Mouse (Mus musculus): ENCODE results near the gene Ugt1a9.

Ugt1a9 gene

DNA sequence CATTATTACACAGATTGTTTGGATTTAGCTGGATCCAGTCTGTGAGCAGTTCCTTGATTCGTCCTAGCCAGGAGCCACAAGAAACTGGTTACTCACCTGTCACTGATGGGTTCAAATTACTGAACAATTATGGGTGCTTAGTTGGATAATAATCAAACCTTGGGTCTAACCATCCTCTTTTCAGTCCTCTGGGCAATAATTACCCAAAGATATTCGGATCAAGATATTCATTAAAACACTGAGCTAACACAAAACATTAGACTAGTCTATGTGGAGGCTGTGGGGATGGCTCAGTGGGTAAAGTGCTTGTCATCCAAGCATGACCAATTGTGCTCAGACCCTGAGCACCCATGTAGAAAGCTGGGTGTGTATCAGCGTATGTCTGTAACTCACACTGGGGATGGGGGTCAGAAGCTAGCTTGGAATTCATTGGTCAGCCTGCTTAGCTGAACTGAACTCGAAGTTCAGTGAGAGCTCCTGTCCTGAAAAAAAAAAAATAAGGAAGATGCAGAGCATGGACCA, 165.4 kb downstream of the Ugt1a9 start:
- DNase-seq (ENCODE audit: low spot score) = no peak

GRCm38 (mm10) chr1:88237311-88237710, 166.7 kb downstream of the Ugt1a9 start:
- DNase-seq (ENCODE audit: low spot score) = no peak

DNA sequence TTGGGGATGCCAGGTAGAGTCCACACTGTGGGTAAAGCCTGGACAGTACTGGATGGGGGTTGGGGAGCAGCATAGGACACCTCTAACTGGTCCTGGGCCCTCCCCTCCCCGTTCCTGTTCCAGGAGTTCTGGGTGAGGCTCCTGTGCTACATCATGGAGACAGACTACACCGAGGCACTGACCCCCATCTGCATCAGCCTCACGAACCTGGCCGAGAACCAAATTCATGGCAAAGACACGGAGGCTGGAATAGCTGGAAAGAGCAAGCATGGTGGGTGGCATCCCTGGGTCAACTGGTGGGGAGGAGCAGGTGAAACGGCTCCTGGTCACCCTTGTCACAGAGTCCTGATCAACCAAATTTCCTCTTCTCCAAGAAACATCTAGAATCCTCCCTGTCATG, 168.2 kb downstream of the Ugt1a9 start:
- no peak for DNase-seq (ENCODE audit: low spot score)

DNA sequence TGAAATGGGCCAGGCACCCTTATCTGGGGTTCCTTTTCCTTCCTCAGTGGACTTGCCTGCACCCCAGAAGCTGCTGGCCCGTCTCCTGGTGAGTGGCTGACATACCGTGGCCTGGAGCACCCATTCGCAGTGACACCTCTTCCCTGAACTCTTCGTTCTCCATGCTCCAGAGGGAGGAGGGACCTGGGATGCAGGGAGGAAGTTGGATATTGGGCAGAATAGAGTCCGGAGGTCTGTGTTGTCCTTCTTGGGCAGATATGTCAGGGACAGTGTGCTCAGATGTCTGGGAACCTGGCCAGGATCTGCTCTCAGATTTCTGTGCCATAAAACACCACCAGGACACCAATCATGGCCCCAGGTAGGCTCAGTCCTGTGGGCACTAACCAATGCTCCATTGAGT, 169.5 kb downstream of the Ugt1a9 start:
- DNase-seq (ENCODE audit: low spot score) = no peak

- no peak for DNase-seq (ENCODE audit: low spot score)
These were observed 170.0 kb downstream of the Ugt1a9 start for GRCm38 (mm10) chr1:88240579-88240978.

- no peak for DNase-seq (ENCODE audit: low spot score)
These were observed 173.3 kb downstream of the Ugt1a9 start for GRCm38 (mm10) chr1:88243861-88244260.

- DNase-seq (ENCODE audit: low spot score) = no peak
These were observed 175.3 kb downstream of the Ugt1a9 start for GRCm38 (mm10) chr1:88245881-88246280.

- DNase-seq (ENCODE audit: low spot score) = no peak
These were observed 175.8 kb downstream of the Ugt1a9 start for GRCm38 (mm10) chr1:88246386-88246785.

DNA sequence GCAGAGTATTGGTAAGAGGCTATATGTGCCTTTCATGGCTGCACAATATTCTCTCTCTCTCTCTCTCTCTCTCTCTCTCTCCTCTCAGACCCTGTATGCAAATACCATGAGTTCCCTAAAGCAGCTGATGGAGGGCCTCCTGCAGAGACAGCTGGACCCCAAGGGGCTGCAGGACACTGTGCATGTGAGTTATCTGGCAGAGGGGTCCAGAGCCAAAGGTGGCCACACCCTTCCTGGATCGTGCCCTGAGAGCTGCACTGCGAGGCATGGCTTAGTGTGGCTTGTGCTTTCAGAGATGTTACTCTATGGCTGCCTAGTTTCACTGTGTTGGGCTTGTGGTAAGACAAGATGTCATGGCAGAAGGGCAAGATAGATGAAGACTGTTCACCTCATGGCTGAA, 177.1 kb downstream of the Ugt1a9 start:
- no peak for DNase-seq (ENCODE audit: low spot score)

- DNase-seq (ENCODE audit: low spot score) = no peak
These were observed 178.1 kb downstream of the Ugt1a9 start for GRCm38 (mm10) chr1:88248658-88249057.

DNA sequence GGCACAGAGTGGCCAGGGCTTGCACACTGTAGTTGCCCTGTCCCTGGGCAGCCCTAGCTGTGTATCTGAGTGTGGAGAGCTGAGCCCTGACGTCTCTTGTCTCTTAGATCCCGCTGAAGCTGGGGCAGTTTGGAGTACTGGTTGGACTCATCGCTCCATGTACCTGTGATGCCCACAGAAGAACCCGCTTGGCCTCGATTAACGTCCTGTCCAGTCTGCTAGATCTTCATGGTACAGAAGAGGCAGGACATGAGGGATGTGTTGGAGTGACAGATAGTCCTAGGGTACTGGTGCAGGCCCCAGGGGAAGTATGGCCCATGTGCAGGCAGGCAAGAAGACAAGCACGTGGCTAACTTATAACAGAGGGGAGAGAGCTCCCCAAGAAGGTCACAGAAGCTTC, 179.0 kb downstream of the Ugt1a9 start:
- no peak for DNase-seq (ENCODE audit: low spot score)

GRCm38 (mm10) chr1:88250023-88250422, 179.4 kb downstream of the Ugt1a9 start:
- no peak for DNase-seq (ENCODE audit: low spot score)

GRCm38 (mm10) chr1:88253106-88253505, 182.5 kb downstream of the Ugt1a9 start:
- no peak for DNase-seq (ENCODE audit: low spot score)

DNA sequence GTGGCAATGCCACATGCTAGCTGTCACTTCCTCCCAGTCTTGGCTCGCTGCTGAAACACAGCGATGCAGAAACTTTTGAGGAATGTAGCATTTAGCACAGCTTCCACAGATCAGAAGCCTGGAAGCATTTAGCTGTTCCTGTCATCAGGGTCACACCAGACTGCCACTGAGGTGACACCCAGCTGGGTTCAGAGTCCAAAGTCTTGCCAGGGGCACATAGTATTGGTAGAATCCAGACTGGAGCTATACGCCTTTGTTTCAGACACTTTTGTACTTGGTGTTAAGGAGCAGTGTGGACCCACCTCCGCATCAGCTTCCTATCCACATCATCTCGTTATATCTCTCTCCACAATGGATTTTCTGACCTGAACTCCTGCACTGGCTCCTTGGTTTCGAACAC, 182.9 kb downstream of the Ugt1a9 start:
- DNase-seq (ENCODE audit: low spot score) = no peak

- no peak for DNase-seq (ENCODE audit: low spot score)
These were observed 184.3 kb downstream of the Ugt1a9 start for GRCm38 (mm10) chr1:88254793-88255465.

- no peak for DNase-seq (ENCODE audit: low spot score)
These were observed 184.9 kb downstream of the Ugt1a9 start for GRCm38 (mm10) chr1:88255466-88255857.

- DNase-seq (ENCODE audit: low spot score) = no peak
These were observed 185.6 kb downstream of the Ugt1a9 start for GRCm38 (mm10) chr1:88255989-88256754.

GRCm38 (mm10) chr1:88256886-88257663, 186.5 kb downstream of the Ugt1a9 start:
- DNase-seq (ENCODE audit: low spot score) = no peak

- no peak for DNase-seq (ENCODE audit: low spot score)
These were observed 187.1 kb downstream of the Ugt1a9 start for GRCm38 (mm10) chr1:88257681-88258080.

- no peak for DNase-seq (ENCODE audit: low spot score)
These were observed 187.8 kb downstream of the Ugt1a9 start for GRCm38 (mm10) chr1:88258361-88258760.

DNA sequence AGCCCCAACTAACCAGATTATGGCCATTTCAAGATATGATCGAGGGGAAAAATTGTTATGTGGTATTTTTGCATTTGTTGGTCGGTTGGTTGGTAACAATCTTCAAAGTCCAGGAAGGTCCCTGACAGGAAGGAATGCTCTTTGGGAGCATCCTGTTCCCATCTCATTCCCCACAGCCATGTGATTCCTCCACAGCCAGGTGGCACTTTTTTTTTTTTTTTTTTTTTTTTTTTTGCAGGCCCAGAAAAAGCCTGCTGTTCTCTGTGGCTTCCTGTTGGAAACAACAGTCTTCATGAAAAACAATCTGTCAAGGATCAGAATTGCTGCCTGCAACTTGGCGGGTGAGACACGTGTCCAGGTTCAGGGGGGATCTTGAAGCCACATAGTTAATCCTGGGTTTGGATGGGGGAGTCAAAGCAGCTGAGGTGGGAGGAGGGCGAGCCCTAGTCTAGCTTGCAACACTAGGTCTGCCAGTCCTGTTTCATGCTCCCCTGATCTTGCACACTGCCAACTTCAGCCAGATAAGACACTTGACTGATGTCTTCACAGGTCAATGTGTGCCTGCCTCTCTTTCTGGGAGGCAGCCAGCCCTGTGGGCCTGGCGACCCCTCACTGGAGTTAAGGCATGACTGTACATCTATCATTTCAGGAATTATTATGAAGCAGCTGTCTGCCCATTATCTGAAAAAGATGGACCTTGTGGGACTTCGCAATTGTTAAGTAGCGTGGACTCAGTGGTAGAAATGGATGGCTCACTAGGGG, 188.5 kb downstream of the Ugt1a9 start:
- peak; percentile 78 for DNase-seq (ENCODE audit: low spot score)

DNA sequence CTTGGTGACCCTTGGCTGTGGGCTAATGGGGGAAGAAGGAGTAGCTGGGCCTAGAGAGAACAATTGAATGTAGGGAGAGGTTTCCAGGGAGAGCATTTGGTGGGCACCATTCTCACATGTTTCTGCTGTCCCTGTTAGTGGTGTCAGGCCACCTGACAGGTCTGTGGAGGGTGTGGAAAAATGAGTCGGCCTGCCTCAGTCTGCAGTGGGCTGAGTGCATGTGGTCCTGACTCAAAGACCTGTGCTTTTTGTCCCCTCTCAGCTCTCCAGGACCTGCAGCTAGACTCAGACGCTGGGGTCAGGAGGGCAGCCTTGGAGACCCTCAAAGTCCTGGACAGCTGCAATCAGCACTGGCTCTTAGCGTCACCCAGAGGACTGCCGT, 189.0 kb downstream of the Ugt1a9 start:
- DNase-seq (ENCODE audit: low spot score) = no peak

Measured in ovary, postnatal 14 days (tissue).